Mouse (Mus musculus): ENCODE results near the gene Rab3il1. TPM values are rescaled to one million over a fixed set of nuclear protein-coding genes. Genes with fewer than 3 reads are reported as not detected.
A peak's percentile ranks its signal among the peaks of the same experiment; 100 is the strongest.

Rab3il1 gene
- polyA plus RNA-seq, 1 experiment, result 13.6 TPM

GRCm38 (mm10) chr19:10019214-10019760 is 17.8 kb downstream of the Rab3il1 start:
- Histone ChIP-seq H3K4me1 (ENCODE audit: control insufficient read depth, insufficient read depth, low read length) (no peaks in the 10 kb centered on the region), H3K27ac (ENCODE audit: insufficient read depth, low read length) (no peak overlapping the region), H3K4me3 (ENCODE audit: insufficient read depth, low read length) (peak overlapping the region; percentile 47; the same call in 1 of the 2 replicates)
- no peak for TF ChIP-seq POLR2A (IDR thresholded peaks at IDR 0.05; ENCODE audit: extremely low read depth, insufficient read depth, low read length)
- TF ChIP-seq CTCF (IDR thresholded peaks at IDR 0.05; ENCODE audit: extremely low read depth, insufficient read depth, low read length), result no peak

GRCm38 (mm10) chr19:10021981-10022380 is 20.5 kb downstream of the Rab3il1 start:
- Histone ChIP-seq H3K4me3 (ENCODE audit: insufficient read depth, low read length) (no peak overlapping the region), H3K27ac (ENCODE audit: insufficient read depth, low read length) (no peak overlapping the region), H3K4me1 (ENCODE audit: control insufficient read depth, insufficient read depth, low read length) (no peaks in the 10 kb centered on the region)
- TF ChIP-seq CTCF (IDR thresholded peaks at IDR 0.05; ENCODE audit: extremely low read depth, insufficient read depth, low read length) (no peak), POLR2A (IDR thresholded peaks at IDR 0.05; ENCODE audit: extremely low read depth, insufficient read depth, low read length) (no peak)

DNA sequence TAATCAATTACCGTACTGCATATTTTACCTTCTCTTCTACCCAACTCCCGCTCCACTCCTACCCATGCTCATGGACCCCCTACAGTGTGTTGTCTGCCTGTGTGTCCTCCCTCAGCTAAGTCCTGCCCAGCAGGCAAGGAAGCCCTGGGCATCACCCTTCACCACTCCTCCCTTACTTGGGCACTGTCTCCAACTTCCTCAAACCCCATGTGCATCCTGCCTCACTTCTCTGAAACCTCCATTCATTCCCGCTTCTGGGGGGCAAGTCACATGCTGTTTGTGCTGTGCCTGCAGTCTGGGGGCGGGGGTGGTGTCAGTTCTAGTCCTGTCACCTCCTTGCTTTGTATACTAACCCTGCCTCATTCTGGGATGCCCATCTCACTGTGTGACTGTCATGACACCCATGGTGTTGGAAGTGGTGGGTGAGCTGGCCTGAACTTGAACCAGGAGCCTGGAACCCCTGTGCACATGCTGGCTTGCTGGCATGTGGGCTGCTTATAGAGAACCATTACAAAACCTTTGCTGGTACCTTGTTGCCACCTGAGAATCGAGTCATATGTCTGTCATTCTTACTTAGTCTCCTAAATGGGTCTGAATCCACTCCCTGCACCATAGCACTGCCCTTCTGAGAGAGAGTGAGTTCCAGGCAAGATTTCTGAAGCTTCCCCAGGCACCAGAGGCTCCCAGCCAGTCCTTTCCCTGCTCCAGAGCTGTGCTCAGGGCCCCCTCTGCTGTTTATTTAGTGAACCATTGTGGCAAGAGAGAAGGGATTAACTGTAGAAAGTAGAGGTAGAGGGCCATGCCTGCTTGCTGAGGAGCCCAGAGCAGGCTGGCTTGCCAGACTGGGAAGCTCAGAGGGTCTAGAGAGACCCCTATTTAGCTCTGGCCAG is 21.2 kb downstream of the Rab3il1 start:
- Histone ChIP-seq H3K27ac (ENCODE audit: insufficient read depth, low read length) (no peak overlapping the region), H3K4me1 (ENCODE audit: control insufficient read depth, insufficient read depth, low read length) (no peaks in the 10 kb centered on the region), H3K4me3 (ENCODE audit: insufficient read depth, low read length) (no peak overlapping the region)
- no peak for TF ChIP-seq POLR2A (IDR thresholded peaks at IDR 0.05; ENCODE audit: extremely low read depth, insufficient read depth, low read length)
- TF ChIP-seq CTCF (IDR thresholded peaks at IDR 0.05; ENCODE audit: extremely low read depth, insufficient read depth, low read length), result peak; percentile 61

GRCm38 (mm10) chr19:10023304-10023758 is 21.9 kb downstream of the Rab3il1 start:
- Histone ChIP-seq H3K4me3 (ENCODE audit: insufficient read depth, low read length) (no peak overlapping the region), H3K4me1 (ENCODE audit: control insufficient read depth, insufficient read depth, low read length) (no peaks in the 10 kb centered on the region), H3K27ac (ENCODE audit: insufficient read depth, low read length) (no peak overlapping the region)
- TF ChIP-seq CTCF (IDR thresholded peaks at IDR 0.05; ENCODE audit: extremely low read depth, insufficient read depth, low read length) (no peak), POLR2A (IDR thresholded peaks at IDR 0.05; ENCODE audit: extremely low read depth, insufficient read depth, low read length) (no peak)

GRCm38 (mm10) chr19:10025169-10025875 is 23.9 kb downstream of the Rab3il1 start:
- TF ChIP-seq CTCF (IDR thresholded peaks at IDR 0.05; ENCODE audit: extremely low read depth, insufficient read depth, low read length) (no peak), POLR2A (IDR thresholded peaks at IDR 0.05; ENCODE audit: extremely low read depth, insufficient read depth, low read length) (no peak)
- no peaks in the 10 kb centered on the region for H3K4me1 ChIP-seq (ENCODE audit: control insufficient read depth, insufficient read depth, low read length)
- H3K4me3 ChIP-seq (ENCODE audit: insufficient read depth, low read length), result no peak overlapping the region
- H3K27ac ChIP-seq (ENCODE audit: insufficient read depth, low read length), result no peak overlapping the region

GRCm38 (mm10) chr19:10029746-10030145 is 28.3 kb downstream of the Rab3il1 start:
- no peak for TF ChIP-seq CTCF (IDR thresholded peaks at IDR 0.05; ENCODE audit: extremely low read depth, insufficient read depth, low read length)
- TF ChIP-seq POLR2A (IDR thresholded peaks at IDR 0.05; ENCODE audit: extremely low read depth, insufficient read depth, low read length), result no peak
- Histone ChIP-seq H3K4me1 (ENCODE audit: control insufficient read depth, insufficient read depth, low read length) (no peaks in the 10 kb centered on the region), H3K27ac (ENCODE audit: insufficient read depth, low read length) (no peak overlapping the region), H3K4me3 (ENCODE audit: insufficient read depth, low read length) (no peak overlapping the region)

GRCm38 (mm10) chr19:10033211-10033973 is 31.9 kb downstream of the Rab3il1 start:
- Histone ChIP-seq H3K27ac (ENCODE audit: insufficient read depth, low read length) (no peak overlapping the region), H3K4me3 (ENCODE audit: insufficient read depth, low read length) (no peak overlapping the region), H3K4me1 (ENCODE audit: control insufficient read depth, insufficient read depth, low read length) (no peaks in the 10 kb centered on the region)
- TF ChIP-seq CTCF (IDR thresholded peaks at IDR 0.05; ENCODE audit: extremely low read depth, insufficient read depth, low read length) (peak; percentile 81), POLR2A (IDR thresholded peaks at IDR 0.05; ENCODE audit: extremely low read depth, insufficient read depth, low read length) (no peak)

GRCm38 (mm10) chr19:10034356-10034755 is 32.9 kb downstream of the Rab3il1 start:
- Histone ChIP-seq H3K4me1 (ENCODE audit: control insufficient read depth, insufficient read depth, low read length) (no peaks in the 10 kb centered on the region), H3K27ac (ENCODE audit: insufficient read depth, low read length) (no peak overlapping the region), H3K4me3 (ENCODE audit: insufficient read depth, low read length) (no peak overlapping the region)
- TF ChIP-seq POLR2A (IDR thresholded peaks at IDR 0.05; ENCODE audit: extremely low read depth, insufficient read depth, low read length) (no peak), CTCF (IDR thresholded peaks at IDR 0.05; ENCODE audit: extremely low read depth, insufficient read depth, low read length) (no peak)
